Mouse (Mus musculus): ENCODE data around the gene Smarce1.

Smarce1 gene

GRCm38 (mm10) chr11:99169438-99169837 is 61.4 kb downstream of the Smarce1 start:
- no peak for DNase-seq (ENCODE audit: low read depth, low spot score)

GRCm38 (mm10) chr11:99168030-99168474 is 62.8 kb downstream of the Smarce1 start:
- DNase-seq (ENCODE audit: low read depth, low spot score): no peak

- no peak for DNase-seq (ENCODE audit: low read depth, low spot score)
These were observed 63.2 kb downstream of the Smarce1 start for GRCm38 (mm10) chr11:99167576-99167975.

- DNase-seq (ENCODE audit: low read depth, low spot score): no peak
These were observed 64.6 kb downstream of the Smarce1 start for GRCm38 (mm10) chr11:99166241-99166640.

GRCm38 (mm10) chr11:99165031-99165752 is 65.6 kb downstream of the Smarce1 start:
- no peak for DNase-seq (ENCODE audit: low read depth, low spot score)

- no peak for DNase-seq (ENCODE audit: low read depth, low spot score)
These were observed 67.7 kb downstream of the Smarce1 start for GRCm38 (mm10) chr11:99162972-99163686.

- no peak for DNase-seq (ENCODE audit: low read depth, low spot score)
These were observed 69.2 kb downstream of the Smarce1 start for GRCm38 (mm10) chr11:99161648-99162047.

- no peak for DNase-seq (ENCODE audit: low read depth, low spot score)
These were observed 70.6 kb downstream of the Smarce1 start for GRCm38 (mm10) chr11:99160228-99160627.

Measured in mesoderm, embryonic 11.5 days (tissue).